Mouse (Mus musculus) embryonic facial prominence, embryonic 13.5 days (tissue): ENCODE measurements around the gene Dgkq. TPM values are rescaled to one million over a fixed set of nuclear protein-coding genes. Genes with fewer than 3 reads are reported as not detected.

ENCODE experiments used
- ATAC-seq: fragments of 200-750 bp; cut with Nextera tagmentation; 2 replicates; pipeline ENCODE4 v1.8.0; 2017; ENCODE audit warnings: low read depth; ENCODE audit not compliant: insufficient number of reproducible peaks, insufficient read depth, low FRiP score, low TSS enrichment
- H3K27ac ChIP-seq: fragments of 300-500 bp; sonication (generic); 2 replicates; pipeline ENCODE4 v1.5.1; 2015; ENCODE audit warnings: moderate library complexity, mild to moderate bottlenecking, inconsistent platforms
- H3K27me3 ChIP-seq: fragments of 300-500 bp; sonication (generic); 2 replicates; pipeline ENCODE4 v1.6.1; 2015; ENCODE audit warnings: mild to moderate bottlenecking, inconsistent platforms
- H3K36me3 ChIP-seq: fragments of 300-500 bp; sonication (generic); 2 replicates; pipeline ENCODE4 v1.6.1; 2015; ENCODE audit warnings: mild to moderate bottlenecking, inconsistent platforms
- H3K4me1 ChIP-seq: fragments of 300-500 bp; sonication (generic); 2 replicates; pipeline ENCODE4 v1.6.1; 2015; ENCODE audit warnings: inconsistent platforms
- H3K4me2 ChIP-seq: fragments of 300-500 bp; sonication (generic); 2 replicates; pipeline ENCODE4 v1.6.1; 2015; ENCODE audit warnings: moderate library complexity, mild to moderate bottlenecking, inconsistent platforms
- H3K4me3 ChIP-seq: fragments of 300-500 bp; sonication (generic); 2 replicates; pipeline ENCODE4 v1.5.1; 2015; ENCODE audit warnings: mild to moderate bottlenecking, inconsistent platforms
- H3K9ac ChIP-seq: fragments of 300-500 bp; sonication (generic); 2 replicates; pipeline ENCODE4 v1.6.1; 2015; ENCODE audit warnings: mild to moderate bottlenecking, inconsistent platforms
- H3K9me3 ChIP-seq: fragments of 300-500 bp; sonication (generic); 2 replicates; pipeline ENCODE4 v1.6.1; 2016; ENCODE audit warnings: inconsistent platforms
- WGBS: fragments of 180-500 bp; shearing (Covaris S2); methylation state at CpG from one replicate; pipeline ENCODE4 v1.1.7; 2015; ENCODE audit warnings: mixed read lengths; 5-methylcytosine and 5-hydroxymethylcytosine counted together
- polyA plus RNA-seq: library from polyadenylated mRNA; unstranded; fragments of >200 nt; fragmentation: Nextera tagmentation; extraction: Ambion mirVana; gene quantifications from 2 replicates; pipeline ENCODE4 v1.2.1, GENCODE M21; 2015

Dgkq gene
- 14.3 and 18.8 TPM in 2 replicates for polyA plus RNA-seq

DNA sequence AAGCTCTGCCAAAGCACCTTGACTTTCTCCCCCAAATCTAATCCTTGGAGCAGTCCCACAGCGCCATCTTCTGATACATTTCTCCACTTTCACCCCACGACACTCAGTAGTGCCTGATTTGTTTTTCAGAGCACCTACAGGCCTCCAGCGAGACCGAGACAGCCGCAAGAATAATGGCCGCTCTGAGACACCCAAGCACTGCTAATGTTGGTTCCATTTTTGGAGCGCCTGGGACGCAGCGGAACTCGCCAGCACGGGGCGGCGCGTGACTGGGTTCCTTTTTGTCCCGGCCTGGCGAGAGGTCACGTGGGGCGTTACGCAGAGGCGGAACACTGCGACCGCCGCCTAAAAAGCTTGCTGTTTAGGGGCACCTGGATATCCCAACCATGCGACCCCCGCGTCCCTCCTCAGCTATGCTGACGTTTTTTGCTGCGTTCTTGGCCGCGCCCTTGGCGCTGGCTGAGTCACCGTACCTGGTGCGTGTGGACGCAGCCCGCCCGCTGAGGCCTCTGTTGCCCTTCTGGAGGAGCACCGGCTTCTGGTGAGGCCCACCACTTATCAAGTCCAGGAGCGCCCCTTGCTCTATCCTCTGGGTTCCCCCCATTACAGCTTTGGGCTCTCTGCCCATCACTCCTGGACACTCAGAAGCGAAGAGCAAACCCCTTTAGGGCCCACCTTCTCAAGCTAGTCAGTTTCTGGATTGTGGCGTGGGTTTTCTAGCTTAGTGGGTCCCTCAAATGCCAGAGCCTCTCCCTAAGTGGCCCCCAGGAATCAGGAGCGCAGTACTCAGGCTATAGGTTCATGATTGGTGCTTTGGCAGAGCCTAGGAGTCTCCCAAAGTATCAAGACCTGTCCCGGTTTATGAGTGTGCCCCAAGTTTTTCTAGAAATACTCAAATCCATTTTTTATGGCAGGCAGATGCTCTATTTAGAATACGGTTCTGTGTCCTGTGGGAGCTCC is at the start of gene Dgkq:
TSS of gene Dgkq (minus strand) at position 696 of the 960 bp plus-strand sequence.
- peak within 1 kb of the TSS; percentile 80 for H3K9ac ChIP-seq
- peak within 1 kb of the TSS; percentile 54 for H3K4me3 ChIP-seq
- peak within 1 kb of the TSS; percentile 89 for H3K27ac ChIP-seq
- peak; percentile 69 for ATAC-seq
- H3K9me3 ChIP-seq = no peaks in the 10 kb centered on the region
- WGBS = 7% methylated on average over 43 of the region's 43 CpGs
- H3K36me3 ChIP-seq = peaks cover 31% of the 10 kb centered on the region
- peaks cover 7% of the 10 kb centered on the region; the same call in 1 of the 2 replicates for H3K27me3 ChIP-seq
- H3K4me2 ChIP-seq = peak within 1 kb of the TSS; percentile 79
- H3K4me1 ChIP-seq = peaks cover 18% of the 10 kb centered on the region

DNA sequence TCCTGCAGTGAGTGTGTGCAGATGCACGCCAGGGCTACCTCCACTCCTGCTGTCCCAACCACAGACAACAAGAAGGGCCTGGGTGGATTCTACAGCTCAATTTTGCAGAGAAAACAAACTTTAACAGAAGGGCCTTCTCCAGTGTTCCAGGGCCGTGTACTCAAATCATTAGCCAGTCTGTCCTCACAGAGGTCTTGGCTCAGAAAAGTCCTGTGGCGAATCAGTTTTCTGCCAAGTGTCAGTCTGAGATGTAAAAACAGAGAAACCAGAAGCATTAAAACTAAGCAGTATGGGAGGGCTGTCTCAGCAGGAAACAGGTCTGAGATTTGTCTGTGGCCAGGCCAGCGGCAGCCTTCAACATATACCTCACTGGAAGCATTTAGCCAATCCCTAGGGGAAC is 48.6 kb upstream of the Dgkq start:
- Histone ChIP-seq H3K4me1 (peaks cover 31% of the 10 kb centered on the region), H3K27ac (peak overlapping the region; percentile 55), H3K4me2 (no peak overlapping the region), H3K9me3 (no peaks in the 10 kb centered on the region), H3K27me3 (no peaks in the 10 kb centered on the region), H3K4me3 (no peak overlapping the region), H3K9ac (0 out of 2 replicates have a peak overlapping the region, but pooled peaks have one; percentile 16), H3K36me3 (no peaks in the 10 kb centered on the region)
- 26% methylated on average over 4 of the region's 4 CpGs for WGBS
- ATAC-seq = no peak

DNA sequence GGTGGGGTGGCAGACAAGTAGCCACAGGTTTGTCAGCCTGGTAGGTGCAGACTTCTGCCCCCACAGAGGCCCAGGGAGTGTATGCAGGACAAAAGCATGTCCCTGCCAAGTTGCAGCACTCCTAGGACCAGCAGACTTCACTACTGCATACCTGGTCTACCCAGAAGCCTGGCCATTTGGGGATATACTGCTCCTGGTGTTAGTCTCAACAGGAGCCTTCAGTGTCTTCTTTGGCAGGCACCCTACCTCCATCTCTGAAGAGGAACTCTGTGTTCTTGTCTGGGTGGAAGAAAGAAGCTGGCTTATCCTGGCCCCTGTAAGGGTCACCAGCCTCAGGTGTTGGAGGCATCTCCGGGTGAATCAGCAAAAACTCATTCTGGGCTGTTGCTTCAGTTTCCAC is 46.5 kb upstream of the Dgkq start:
- Histone ChIP-seq H3K9me3 (no peaks in the 10 kb centered on the region), H3K4me2 (no peak overlapping the region), H3K27ac (no peak overlapping the region), H3K36me3 (no peaks in the 10 kb centered on the region), H3K4me3 (no peak overlapping the region), H3K27me3 (no peaks in the 10 kb centered on the region), H3K4me1 (peaks cover 31% of the 10 kb centered on the region), H3K9ac (no peak overlapping the region)
- 74% methylated on average over 1 of the region's 1 CpGs for WGBS
- no peak for ATAC-seq

DNA sequence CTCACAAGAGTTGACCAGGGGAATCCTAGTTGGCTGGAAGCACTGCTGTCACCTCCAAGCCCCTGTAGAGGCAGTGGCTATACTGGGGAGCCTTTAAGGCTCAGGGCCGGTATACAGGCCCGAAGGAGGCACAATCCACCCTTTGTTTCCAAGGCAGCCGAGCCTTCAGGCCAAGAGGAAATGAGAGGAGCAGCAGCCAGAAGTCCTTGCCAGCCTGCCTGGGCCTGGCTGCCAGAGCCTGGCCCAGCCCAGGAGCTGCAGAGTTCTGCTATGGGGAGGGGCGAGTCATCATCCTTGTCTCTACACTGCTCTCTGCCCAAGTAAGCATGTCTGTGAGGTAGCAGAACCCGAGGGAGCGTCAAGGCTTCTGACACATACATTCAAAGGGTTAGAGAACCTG is 44.7 kb upstream of the Dgkq start:
- H3K4me1 ChIP-seq = peaks cover 27% of the 10 kb centered on the region
- no peak overlapping the region for H3K9ac ChIP-seq
- 32% methylated on average over 6 of the region's 6 CpGs for WGBS
- H3K36me3 ChIP-seq = no peaks in the 10 kb centered on the region
- H3K9me3 ChIP-seq = no peaks in the 10 kb centered on the region
- no peak overlapping the region for H3K4me2 ChIP-seq
- no peaks in the 10 kb centered on the region for H3K27me3 ChIP-seq
- peak overlapping the region; percentile 66; the same call in 1 of the 2 replicates for H3K27ac ChIP-seq
- H3K4me3 ChIP-seq = no peak overlapping the region
- ATAC-seq = 0 out of 2 replicates have a peak, but pooled peaks have one; percentile 27

DNA sequence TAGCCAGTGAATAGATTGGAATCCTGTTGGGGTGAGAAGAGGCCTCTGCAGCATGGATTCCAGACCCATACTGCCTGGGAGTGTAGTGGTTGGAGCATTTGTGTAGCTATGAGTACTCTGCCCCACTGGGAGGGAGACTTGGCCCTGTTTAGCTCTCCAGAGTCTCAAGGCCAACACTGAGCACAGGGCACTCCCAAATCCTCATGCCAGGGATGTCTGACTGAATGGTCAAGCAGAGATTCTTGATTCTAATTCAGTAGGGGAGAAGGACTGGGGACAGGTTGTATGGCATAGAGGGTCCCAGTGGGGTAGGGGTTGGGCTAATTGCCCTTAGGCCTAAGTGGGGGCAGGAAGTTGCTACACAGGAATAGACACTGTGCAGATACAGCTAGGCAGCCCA is 44.2 kb upstream of the Dgkq start:
- H3K9me3 ChIP-seq = no peaks in the 10 kb centered on the region
- H3K4me2 ChIP-seq = no peak overlapping the region
- H3K9ac ChIP-seq = no peak overlapping the region
- H3K36me3 ChIP-seq = 0 out of 2 replicates have a peak, but pooled peaks cover 1% of the 10 kb centered on the region
- no peaks in the 10 kb centered on the region for H3K27me3 ChIP-seq
- H3K27ac ChIP-seq = peak overlapping the region; percentile 66; the same call in 1 of the 2 replicates
- no peak for ATAC-seq
- no peak overlapping the region for H3K4me3 ChIP-seq
- H3K4me1 ChIP-seq = peaks cover 22% of the 10 kb centered on the region

DNA sequence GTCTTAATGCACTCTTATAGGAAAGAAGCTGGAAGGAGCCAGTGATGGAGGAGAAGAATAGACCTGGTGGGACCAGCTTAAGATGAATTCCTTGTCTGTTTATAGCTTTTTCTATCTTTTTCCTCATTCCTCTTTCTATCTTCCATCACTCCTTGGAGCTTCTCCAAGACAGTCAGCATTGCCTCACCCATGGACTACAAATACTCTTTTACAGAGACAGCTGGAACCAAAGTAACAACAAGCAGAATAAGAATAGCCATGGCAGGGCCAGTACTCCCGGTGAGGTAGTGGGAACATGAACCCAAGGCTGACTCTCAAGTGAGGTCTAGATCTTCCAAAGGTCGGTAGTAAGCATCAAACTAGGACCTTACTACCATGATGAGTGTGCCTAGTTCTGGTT is 43.6 kb upstream of the Dgkq start:
- Histone ChIP-seq H3K9me3 (no peaks in the 10 kb centered on the region), H3K9ac (no peak overlapping the region), H3K4me3 (no peak overlapping the region), H3K4me1 (peaks cover 16% of the 10 kb centered on the region), H3K27ac (no peak overlapping the region), H3K4me2 (no peak overlapping the region), H3K27me3 (no peaks in the 10 kb centered on the region), H3K36me3 (peaks cover 7% of the 10 kb centered on the region)
- WGBS = 87% methylated on average over 2 of the region's 2 CpGs
- ATAC-seq = no peak

DNA sequence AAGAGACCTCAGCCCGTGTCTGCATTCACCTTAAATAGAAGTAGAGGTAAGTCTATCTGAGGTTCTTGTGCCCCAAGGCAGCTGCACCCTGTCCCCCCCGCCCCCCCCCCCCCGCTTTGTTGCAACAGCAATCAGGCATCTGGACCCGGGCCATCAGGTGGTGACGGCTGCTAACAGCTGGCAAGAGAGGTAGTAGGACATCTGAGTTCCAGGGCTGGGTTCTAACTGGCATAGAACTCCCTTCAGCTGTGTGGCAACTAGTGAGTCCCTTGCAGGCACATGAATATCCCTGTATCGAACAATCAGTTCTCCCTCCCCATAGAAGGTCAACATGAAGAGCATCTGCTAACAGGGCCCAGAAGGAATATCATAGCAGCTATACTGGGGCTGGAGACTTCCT is 42.5 kb upstream of the Dgkq start:
- Histone ChIP-seq H3K9ac (no peak overlapping the region), H3K4me2 (no peak overlapping the region), H3K4me3 (no peak overlapping the region), H3K27me3 (no peaks in the 10 kb centered on the region), H3K36me3 (peaks cover 18% of the 10 kb centered on the region), H3K9me3 (no peaks in the 10 kb centered on the region), H3K4me1 (peaks cover 8% of the 10 kb centered on the region), H3K27ac (no peak overlapping the region)
- WGBS = 78% methylated on average over 6 of the region's 6 CpGs
- ATAC-seq = no peak

DNA sequence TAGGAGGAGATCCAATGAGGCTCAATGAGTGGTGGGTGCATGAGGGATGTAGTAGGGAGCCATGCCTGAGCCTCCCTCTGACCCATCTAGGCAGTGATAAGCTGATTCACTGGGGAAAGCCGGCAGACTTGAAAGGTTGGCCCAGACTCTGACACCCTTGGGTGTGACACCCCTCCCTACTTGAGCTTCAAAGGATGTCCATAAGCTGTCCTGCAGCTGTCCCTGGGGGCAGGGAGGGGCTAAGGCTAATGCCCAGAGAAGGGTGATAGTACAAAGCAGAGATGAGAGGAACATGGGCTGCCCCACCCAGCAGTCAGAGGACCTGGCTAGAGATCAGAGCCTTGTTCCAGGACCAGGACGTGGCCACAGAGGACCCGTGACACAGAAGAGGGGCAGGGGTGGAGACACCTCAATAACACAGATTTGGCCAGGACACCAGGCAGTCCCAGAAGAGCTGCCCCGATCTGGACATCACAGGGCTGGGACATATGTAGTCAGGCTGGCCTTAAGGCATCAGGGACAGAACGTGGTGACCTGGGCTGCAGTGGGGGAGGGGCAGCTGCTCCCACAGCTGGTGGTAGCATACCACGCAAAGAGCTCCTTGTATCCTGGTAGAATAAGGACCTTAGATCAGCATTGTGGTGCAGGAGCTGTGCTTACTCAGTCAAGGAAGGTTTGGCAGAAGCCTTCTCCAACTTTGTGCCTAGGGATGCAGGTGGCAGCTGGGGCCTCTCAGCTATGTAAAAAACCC is 39.7 kb upstream of the Dgkq start:
- Histone ChIP-seq H3K9ac (no peak overlapping the region), H3K4me1 (peaks cover 6% of the 10 kb centered on the region), H3K4me2 (no peak overlapping the region), H3K27me3 (no peaks in the 10 kb centered on the region), H3K4me3 (no peak overlapping the region), H3K27ac (no peak overlapping the region), H3K36me3 (peaks cover 46% of the 10 kb centered on the region), H3K9me3 (no peaks in the 10 kb centered on the region)
- ATAC-seq = no peak
- 58% methylated on average over 6 of the region's 6 CpGs for WGBS

DNA sequence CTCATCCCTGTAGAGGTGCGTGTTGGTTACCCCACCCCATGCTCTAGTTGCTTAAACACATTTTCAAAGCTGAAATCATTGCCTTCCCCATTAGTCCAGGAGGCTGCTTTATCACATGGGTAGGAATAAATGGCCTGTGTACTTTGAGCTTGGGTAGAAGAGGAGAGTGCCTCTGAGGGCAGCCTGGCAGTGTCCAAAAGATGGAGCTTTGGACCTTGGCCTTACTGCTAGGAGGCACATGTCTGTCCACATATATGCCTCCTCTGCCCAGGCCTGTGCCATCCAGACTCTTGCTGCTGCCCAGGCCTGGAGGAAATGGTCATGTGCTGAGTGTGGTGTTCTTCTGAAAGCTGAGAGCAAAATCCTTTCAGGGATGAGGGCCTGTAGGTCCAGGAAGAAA is 38.9 kb upstream of the Dgkq start:
- WGBS = 86% methylated on average over 1 of the region's 1 CpGs
- no peak for ATAC-seq
- peaks cover 53% of the 10 kb centered on the region for H3K36me3 ChIP-seq

DNA sequence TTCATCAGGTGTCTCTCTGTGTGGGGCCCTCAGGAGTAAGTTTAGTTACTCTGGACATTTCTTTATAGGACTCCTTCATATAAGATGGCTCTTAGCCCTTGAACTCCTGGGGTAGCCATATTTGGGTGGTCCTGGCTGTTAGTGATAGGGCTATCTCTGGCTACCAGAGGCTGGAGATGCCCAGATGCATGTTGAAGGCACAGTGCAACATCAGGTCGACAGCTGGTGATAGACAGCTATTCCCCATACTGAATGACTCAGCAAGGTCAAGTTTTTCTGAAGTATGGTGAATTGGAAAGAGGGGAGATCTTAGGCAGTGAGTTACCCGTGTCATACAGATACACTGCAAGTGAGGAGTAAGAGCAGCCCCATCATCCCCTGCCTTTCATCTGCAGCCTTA is 38.3 kb upstream of the Dgkq start:
- H3K4me2 ChIP-seq = no peak overlapping the region
- H3K4me3 ChIP-seq = no peak overlapping the region
- 80% methylated on average over 2 of the region's 2 CpGs for WGBS
- no peak for ATAC-seq
- no peaks in the 10 kb centered on the region for H3K9me3 ChIP-seq
- no peak overlapping the region for H3K27ac ChIP-seq
- H3K9ac ChIP-seq = no peak overlapping the region
- H3K36me3 ChIP-seq = peaks cover 59% of the 10 kb centered on the region
- peaks cover 8% of the 10 kb centered on the region; the same call in 1 of the 2 replicates for H3K4me1 ChIP-seq
- H3K27me3 ChIP-seq = no peaks in the 10 kb centered on the region

More for the DNA sequence above, 38.9 kb upstream of the Dgkq start:
- H3K4me3 ChIP-seq = no peak overlapping the region
- H3K9me3 ChIP-seq = no peaks in the 10 kb centered on the region
- H3K4me1 ChIP-seq = peaks cover 6% of the 10 kb centered on the region; the same call in 1 of the 2 replicates
- no peak overlapping the region for H3K27ac ChIP-seq
- H3K4me2 ChIP-seq = no peak overlapping the region
- no peak overlapping the region for H3K9ac ChIP-seq
- no peaks in the 10 kb centered on the region for H3K27me3 ChIP-seq

DNA sequence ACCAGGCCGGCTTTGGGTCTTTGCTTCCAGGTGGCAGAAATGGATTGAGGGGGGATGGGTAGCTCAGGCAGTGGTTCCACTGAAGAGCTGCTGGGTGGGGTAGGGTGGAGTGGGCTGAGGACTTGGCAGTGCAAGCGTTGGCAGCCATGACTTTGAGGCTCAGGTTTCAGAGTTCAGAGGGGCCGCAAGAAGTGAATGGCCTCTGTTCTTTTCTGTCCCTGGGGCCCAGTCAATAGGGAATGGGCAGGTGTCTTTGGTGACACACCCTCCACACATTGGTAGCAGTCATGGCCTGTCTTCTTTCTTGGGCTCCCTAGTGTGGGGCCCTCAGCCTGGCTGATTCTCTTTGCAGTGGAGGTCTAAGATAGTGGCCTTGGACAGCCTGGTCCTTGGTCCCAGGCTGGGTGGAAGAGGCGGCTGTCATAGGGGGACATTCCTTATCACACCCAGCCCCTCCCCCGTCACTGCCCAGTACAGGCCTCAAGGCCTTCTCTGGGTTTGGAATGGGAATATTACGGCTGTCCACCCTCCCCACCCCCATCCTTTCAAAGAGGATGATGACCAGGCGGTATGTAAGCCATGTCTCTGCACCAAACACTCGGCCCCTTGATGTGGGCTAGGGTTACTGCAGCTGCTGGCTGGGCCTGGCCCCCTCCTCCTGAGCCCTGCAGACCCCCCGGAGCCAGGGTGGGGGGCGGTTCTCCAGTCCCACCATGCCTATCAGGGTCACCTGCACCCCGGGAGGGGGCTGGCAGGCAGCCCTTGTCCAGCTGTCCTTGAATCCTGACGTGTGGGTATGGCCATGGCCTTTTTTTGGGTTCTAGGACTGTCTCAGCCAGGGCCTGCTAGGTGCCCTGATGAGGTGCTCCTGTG is 34.5 kb upstream of the Dgkq start:
- no peak overlapping the region for H3K4me3 ChIP-seq
- H3K4me2 ChIP-seq = no peak overlapping the region
- no peak overlapping the region for H3K9ac ChIP-seq
- 64% methylated on average over 12 of the region's 12 CpGs for WGBS
- ATAC-seq = no peak; the same call in 1 of the 2 replicates
- H3K9me3 ChIP-seq = no peaks in the 10 kb centered on the region
- H3K27ac ChIP-seq = no peak overlapping the region
- H3K36me3 ChIP-seq = peaks cover 72% of the 10 kb centered on the region
- H3K4me1 ChIP-seq = peaks cover 32% of the 10 kb centered on the region
- H3K27me3 ChIP-seq = no peaks in the 10 kb centered on the region
